Mouse (Mus musculus) cerebellum, postnatal 25 days (tissue): ENCODE measurements around the gene Csad.

Experiments
- DNase-seq, 2 experiments: peaks; one replicate each; pipeline ENCODE4 v3.0.0; 2021; ENCODE audit warnings: mixed read lengths in 2 of 2

The Csad gene

DNA sequence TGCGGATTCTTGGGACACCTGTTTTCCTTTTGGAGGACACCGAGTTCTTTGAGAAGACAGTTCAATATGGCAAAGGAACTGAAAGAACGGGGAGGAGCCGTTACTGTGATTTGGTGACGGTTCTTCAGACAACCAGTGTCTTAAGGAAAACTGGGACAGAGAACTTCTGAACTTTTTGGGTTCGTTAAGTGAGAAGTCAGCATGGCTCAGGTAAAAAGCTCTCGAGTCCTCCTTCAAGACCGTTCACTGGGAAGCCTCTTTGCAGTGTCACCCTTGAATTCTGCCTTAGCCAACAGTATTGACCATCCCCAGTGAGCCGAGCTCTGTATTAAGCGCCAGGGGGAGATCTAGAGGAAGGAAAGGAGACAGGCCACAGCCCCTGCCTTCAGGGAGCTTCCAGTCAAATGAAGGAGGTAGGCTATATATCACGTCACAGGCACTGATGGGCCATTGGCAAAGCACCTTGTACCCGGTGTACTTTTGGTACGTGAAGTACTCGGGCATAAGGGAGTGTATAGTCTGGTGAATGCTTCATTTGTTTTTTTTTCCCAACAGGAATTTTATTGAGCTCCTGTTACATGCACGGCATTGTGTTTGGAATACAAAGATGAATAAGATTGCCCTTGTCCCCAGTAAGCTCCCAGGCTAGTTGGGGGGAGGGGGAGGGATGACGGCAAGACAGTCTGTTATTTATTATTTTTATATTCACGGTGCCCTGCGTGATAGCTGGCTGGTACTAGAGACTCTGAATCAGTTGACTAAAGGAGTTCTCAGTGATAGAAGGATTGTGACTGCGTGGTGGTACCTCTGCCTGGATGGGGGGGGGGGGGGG, at the start of gene Csad:
Csad (minus strand) TSS at position 51 of the 832 bp plus-strand sequence.
- DNase-seq = no peak

DNA sequence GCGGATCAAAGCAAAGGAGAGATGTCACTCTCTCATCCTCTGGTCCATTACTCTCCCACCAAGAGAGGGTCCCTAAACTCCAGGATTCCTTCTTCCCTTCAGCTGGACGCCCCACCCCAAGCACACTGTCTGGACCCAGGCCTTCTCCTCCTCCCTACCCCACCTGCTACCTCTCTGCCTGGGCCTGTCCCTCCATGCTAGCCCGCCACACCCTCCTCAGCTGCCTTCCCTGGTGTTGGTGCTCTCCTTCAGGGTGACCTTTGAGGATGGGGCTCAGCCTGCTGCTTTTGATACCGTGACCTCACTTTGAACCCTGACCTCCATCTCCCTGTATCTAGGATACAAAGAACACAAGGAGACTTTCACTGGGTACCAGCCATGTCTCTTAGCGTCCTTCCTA, 46.0 kb upstream of the Csad start:
- no peak for DNase-seq

DNA sequence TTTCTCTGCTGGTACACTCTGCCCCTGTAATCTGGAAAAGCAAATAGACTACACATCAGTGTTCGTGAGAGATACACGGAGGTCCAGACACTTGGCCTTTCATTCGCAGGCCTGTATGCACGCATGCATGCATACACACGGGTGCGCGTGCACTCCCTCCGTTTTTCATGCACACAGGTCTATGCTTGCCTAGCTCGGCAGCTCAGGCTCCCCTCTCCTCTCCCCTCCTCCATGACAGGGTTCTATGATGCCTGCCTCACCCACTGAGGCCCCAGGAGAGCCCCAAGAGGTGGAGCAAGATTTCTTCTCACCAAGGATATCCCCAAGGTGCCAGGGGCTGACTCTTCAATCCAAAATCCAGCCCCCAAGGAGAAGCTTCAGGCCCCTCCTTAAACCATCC, 45.4 kb upstream of the Csad start:
- no peak for DNase-seq

DNA sequence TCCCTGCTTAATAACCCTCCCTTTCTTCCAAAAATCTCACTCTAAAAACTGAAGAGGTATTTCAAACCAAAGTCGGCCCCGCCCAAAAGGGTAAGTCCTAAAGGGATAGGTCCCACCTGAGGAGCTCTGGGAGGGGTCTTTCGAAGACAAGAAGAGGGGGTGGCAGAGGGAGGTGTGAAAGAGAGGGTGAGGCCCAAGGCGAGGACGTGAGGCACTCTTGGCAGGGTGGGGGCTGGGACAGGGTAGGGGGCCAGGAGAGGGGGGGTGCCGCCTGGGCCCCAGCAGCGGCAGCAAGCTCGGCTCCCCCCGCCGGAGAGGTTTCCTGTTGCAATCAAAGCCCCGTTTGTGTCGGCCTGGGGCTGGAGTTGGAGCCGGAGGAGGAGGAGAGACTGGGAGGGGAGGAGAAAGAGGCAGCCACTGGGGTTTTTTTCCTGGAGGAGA, 44.7 kb upstream of the Csad start:
- DNase-seq = no peak

DNA sequence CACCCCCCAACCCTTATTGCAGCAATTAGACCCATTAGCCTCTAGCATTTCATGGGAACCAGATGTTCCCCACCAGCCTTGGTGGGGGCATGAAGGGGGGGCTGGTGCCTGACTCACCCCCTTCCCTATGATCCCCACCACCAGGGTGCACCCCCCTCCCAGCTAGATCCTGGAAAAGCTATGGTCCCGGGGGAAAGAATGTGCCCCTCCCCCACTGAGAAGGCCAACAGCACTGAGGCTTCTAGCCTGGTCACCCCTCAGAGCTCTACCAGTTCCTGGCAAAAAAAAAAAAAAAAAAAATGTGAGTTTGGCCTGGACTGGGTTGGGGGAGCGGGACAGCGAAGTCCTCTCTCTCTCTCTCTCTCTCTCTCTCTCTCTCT, 44.3 kb upstream of the Csad start:
- DNase-seq = no peak

DNA sequence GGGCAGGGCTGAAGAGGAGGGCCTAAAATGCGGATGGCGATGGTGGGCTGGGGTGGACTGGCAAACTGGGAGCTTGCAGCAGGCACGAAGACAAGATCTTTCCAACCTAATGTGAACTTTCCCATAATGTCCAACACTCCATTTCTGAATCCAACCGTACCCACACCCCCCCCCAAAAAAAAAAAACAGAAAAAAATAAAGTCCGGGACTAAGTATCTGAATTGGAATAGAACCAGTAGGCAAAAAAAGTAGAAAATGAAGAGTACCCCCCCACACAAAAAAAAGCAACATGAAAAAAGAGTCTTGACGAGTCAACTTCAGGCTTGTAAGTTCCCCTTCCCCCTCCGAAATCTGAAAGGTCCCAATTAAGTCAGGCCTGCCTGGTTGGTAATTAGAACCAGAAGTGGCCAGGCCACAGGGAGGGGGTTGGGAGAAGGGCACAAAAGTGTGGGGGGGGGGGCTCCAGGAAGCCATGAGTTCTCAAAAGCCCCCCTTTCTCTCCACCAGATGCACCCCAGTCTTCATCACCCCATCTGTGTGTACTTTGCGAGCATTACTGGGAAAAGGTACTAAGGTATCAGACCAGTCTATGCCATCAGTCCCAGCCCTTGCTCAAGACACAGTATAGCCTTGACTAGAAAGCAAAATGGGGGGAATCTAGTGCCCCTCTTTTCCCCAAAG, 43.7 kb upstream of the Csad start:
- DNase-seq = no peak

DNA sequence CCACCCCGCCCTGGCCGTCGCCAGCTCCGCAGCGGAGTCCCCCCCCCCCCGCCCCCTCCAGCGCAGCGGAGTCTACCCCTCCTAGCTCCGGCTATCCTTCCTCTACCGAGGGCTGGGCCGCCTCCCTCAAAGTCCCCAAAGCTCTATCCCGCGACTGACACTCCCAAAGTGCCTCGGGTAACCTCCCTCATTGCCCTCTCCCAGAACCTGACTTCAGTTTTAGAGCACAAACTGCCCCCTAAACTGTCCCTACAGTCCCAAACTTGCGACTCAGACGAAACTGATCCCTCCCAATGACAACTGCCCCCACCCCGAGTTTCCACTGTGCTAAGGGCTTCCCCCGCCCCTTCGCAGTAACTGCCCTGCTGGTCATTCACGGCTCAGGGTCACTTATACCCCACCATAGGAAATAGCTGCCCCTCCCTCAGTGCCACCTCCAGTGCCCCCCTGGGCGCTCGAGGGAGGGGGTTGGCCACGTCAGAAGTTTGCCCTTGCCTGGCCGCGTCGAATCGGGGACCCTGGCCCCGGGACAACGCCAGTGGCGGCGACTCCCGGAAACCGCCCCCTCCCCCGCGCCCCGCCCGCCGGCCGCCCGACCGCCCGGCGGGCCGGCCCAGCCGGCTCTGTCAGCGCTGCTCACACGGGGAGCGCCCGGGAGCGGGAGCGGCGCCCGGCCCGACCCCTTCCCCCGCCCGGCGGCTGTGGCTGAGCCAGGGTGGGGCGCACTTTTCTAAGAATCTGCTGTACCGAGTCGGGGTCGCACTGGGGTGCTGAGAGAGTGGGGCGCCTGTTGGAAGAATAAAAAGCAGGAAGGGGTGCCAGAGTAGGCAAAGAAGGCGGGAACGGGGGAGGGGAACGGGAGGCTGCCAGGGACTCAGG, 43.0 kb upstream of the Csad start:
- DNase-seq = peak in 1 of 2 experiments; percentile 50

DNA sequence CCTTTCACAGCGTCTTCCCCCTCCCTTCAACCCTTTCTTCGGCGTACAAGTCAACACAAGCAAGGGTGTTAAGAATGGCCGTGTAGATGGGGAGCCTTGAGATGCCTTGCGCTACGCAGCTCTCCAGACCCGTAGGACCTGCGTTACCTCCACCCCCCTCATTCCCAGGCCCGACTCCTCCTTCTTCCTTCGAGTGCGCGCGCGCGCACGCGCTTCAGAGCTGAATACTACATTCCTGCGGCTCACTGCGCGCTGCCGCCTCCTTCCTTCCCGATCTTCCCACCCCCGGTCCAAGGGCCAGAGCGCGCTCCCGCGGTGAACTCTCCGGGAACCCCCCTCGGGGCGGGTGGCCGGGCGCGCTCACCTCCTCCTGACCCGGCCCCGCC, 42.3 kb upstream of the Csad start:
- DNase-seq = peak; percentile 90 to 94

DNA sequence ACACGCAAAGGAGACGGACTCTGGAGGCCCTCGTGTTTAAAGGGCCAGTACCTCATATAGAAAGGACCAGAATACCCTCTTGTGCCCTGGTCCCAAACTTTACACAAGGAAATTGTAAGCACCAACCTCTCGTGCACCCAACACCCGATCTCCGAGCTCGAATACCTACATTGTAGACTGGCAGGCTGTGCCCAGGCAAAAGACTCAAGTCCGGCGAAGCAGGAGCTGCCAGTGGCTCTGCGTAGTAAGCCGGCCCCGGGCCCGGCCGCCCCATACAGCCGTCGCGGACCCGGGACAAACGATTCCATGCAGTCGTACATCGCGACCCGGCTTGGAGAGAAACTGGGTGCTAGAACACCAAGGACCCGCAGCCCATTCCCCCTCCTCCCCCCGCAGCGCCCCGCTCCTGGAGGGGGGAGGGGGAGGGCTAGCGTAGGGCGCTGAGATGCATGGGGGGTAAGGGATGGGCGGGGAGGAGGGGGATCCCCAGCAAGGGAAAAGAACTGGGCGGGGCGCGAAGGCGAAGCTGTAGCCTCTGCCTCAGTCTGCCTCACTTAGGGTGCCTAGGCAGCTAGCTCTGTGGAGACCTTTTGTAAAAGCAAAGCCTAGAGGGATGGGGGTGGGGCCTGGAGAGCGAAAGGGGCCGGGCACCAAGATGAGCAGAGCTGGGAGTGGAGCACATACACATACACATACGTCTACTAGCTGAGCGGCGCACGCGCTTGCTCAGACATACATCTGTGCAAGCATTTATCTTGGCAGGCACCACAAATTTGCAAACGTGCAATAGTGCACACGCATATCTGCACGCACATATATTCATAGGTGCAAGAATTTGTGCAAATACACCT, 41.6 kb upstream of the Csad start:
- peak; percentile 74 to 78 for DNase-seq

DNA sequence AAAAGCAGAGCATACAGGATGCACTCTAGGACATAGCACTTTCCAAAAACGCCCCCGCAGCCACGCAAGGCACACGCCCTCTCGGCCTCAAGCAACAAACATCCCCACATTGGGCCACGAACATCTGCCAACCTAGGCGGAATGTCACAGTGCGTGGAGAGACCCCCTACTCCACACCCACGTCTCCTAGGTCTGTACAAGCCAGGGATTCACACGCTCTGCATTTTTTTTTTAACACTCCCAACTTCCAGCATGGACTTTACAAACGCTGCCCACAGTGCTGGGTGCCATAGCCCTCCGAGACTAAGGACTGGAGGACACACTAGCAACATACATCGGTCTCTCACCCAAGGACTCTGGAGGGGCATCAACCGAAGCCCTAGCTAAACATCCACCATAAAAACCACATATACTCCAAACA, 40.9 kb upstream of the Csad start:
- no peak for DNase-seq

DNA sequence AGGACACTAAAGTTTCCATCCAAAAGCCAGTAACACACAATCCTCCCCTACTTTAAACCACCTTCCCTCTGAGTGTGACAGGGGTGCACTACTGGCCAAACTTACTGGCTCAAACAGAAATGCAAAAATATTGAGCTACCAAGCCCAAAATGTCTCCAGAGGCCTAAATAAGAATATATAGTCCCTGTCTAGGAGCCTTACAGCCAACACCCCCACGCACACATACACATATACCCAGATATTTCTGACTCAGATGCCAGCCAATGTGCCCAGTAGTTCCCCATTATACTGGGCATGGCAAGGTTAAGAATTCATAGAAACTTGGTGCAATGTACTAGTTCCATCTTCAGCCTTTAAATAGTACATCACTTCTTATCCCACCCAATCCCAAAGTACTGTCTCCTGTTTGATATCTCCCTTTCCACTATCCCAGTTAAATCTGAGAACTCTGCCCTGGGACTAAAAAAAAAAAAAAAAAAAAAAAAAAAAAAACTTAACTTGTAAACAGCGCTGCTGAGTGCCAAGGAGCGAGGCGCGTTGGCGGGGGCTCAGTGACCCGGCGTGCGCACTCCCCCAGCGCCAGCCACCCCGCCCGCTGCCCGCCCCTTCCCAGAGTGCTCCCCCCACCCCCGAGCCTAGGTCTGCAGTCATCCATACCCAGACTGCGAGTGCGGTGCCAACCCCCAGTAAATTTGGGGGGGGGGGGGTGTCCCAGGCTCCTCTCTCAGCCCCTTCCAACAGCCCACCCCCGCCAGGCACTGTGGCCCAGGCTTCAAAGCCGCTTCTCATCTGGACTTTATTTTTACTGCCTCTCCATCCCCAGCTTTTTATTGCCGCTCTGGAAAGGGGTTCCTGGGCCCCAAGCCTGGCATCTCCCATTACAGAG, 40.0 kb upstream of the Csad start:
- no peak for DNase-seq

DNA sequence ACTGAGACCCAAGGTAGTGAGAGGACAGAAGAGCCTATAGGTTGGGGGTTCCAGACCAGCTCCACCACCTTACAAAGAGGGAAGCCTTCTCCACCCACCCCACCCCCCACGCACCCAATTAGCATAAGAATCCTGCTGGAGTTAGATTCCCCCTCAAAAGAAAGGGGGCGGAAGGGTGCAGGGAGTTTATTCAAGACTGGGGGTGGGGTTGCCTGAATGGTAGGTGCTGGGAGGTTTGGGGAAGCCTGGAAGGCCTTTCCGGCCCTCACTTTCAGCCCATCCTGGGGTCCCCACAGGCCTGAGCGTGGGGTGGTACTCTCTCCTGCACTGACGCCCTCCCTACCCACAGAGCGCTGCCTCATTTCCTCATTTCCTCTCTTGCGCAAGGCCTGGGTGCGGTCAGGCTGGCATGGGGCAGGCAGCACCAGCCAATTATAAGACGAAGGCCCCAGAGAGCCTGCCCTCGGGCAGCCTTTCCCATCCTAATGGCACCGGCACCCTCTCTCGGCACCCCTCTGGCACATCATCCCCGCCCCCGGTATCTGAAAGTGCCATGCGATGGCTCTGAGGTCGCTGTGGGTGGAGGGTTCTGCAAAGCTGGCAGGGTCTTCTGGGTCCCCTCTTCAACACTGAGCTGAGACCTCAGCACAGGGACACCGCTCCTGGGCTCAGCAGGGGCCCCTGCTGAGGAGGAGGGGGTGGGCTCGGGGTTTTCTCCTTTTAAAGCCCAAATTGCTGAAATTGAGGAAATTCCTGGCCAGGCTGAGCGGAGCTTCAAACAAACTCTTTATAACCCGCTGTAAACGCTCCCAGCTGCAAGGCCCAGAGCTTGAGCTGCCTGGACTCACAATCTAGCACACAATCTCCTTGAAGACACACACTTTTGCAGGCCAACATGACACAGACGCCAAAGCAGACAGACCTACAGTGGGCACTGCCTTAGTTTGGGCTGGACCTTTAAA, 39.0 kb upstream of the Csad start:
- DNase-seq = no peak

DNA sequence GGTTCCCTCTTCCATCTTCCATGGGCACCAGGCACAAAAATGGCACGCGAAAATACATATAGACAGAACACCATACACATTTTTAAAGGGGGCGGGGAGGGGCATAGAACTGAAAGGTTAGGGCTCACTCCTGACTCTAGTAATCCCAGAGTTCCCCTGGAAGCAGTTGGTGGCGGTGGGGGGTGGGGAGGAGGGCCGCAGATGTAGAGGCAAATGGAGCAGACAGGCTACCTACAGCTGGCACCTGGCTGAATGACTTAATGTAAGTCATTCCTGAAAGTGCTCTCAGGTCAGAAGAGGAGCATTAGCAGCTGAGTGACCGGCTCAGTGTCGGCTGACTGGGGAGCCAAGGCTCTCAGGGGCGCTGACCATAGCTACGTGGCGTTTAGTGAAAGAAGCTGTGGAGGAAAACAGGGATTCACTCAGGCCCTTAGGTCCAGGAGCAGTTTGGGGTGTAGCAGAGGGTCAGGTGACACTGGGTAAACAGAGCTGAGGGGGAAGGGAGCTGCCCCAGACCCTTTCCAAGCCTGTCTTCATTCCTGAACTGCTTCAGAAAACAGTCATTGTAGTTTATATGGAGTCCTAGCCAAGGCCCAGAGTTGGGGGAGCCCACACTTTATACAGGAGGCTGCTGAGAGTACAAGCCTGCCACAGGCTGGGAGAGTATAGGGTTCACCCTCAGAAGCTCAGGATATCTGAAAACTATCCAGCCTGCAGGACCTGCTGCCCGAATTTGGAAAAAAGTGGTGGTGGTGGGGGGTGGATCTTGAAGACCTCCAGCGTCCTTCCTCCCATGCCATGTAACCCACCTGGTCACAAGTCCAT, 38.1 kb upstream of the Csad start:
- DNase-seq = no peak

DNA sequence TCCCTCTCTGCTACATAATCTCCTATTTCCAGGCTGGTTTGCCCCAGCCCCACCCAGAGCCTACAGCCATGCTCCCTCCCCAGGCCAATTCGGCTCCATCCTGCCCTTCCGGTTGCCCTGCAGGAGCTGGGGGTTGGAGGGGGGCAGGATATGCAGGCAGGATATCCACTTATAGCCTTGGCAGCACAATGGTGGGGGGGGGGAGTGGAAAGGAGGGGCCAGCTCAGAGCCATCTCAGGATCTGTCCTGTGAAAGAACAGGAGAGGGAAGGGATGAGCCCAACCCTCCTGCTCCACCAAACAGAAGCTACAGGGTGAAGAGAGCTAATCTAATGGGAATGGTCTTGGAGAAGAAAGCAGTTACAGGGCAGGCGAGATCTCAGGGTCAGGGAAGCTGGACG, 36.1 kb upstream of the Csad start:
- DNase-seq = no peak

DNA sequence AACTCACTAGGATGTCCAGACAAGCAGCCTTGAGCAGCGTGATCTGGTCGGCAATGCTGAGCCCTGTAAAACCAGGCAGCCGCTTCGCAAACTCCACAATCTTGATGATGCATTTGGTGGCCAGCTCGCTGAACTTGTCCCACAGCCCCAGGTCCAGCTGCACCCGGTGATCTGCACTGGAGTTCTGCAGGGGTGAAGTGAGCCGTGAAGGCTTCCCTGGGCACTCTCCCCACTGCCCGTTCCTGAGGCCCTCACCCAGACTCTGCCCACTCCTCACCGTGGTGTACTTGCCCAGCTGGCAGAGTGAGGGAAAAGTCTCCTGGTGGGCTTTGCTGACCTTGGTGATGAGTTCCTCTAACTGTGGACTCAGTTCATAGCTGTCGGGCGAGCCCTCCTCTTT, 35.3 kb upstream of the Csad start:
- no peak for DNase-seq

DNA sequence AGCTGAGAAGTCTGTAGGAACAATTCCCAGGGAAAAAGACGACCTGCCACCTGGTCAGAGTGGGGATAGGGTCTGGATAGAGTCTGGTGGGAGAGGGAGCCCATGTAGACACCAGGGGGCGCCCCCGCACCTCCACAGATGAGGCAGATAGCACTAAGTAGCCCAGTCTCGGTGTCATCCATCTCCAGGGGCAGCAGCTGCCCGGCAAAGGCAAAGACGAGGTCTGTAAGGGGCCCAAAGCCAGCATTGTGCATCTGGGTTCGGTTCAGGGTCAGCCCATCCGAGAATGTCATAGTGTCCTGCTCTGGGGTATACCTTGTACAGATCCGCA, 34.7 kb upstream of the Csad start:
- peak; percentile 78 to 86 for DNase-seq

DNA sequence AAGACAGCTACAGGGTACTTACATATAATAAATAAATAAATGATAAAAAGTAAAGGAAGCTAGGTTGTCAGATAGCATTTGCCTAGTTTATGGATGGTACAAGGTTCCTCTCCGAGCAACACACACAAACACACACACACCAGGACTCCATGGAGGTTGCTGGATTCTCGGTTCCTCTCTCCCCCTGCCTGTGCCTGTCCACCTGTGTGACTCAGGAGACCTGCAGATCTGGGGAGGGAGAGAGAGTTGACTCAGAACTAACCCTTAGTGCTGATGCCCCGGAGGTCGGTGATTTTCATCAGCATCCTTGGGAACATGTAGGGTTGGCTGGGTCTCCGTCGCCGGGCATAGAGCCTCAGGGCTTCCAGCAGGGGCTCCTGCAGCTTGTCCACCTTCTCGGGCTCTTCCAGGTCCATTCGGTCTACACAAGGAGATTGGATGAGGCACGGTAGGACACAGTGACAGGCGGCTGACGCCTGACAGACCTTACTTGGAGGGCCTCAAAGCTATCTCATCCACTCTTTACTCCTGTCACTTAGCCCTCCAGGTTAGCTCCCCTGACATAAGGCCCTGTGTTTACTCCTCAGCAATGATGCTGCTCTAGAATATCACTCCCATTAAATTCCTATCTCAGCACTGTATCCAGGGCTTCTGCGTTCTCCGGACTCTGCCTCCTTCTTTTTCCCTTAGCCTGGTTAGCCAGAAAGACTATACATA, 34.2 kb upstream of the Csad start:
- no peak for DNase-seq

DNA sequence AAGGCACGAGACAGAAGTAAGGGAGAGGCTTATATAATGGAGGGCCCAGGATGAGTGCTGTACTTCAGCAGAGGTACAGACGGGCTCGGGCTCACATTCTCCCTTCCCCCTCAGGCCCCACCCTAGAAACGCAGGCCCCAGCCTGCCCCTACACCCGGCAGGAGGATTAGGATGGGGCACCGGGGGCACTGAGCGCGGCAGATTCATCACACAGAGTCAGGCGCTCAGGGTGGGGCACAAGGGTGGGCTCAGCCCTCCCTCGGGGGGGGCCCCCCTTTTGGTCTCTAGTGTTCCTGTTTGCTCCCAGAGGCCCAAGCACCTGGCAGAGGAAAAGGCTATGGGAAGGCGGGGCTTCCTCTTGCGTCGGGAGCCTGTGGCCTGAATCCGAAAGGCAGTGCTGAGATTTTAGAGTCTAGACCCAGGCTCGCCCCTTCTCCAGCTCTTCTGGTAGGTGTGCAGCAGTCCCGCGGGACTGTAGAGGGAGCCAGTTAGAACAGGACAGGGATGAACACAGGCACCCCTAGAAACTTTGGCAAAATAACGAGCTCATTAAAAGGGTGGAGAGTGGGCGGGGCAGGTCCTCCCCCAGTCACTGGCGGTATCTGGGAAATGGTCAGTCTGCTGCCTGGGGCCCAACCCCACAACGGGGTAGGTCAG, 31.0 kb upstream of the Csad start:
- no peak for DNase-seq
